Comparison of ENCODE assay signal across 14 mouse cellular contexts in genomic region chr16:51758361-51759227, GRCm38 (mm10).
DNase-seq lines count a peak whose midpoint lies in the region; ATAC-seq and TF ChIP-seq lines count a peak whose summit lies in the region.
"Had no signal": no experiment of that assay in that cellular context is flagged by ENCODE, and none has a peak within 500 bp of the region (broad histone marks: within the 10 kb centered on the region; RNA-seq: fewer than 3 reads in every experiment).

No protein-coding gene starts in this region.

- peak; percentile 11 to 21 for DNase-seq in layer of hippocampus, adult 2 months (ENCODE audit: low spot score in 2 of 2)
- DNase-seq in layer of hippocampus, postnatal 10 days (ENCODE audit: low spot score in 2 of 2), result no peak
- peak; percentile 10 for DNase-seq in 3T3-L1 (ENCODE audit: low read depth, low spot score)
- DNase-seq in embryo, embryonic 10 days (ENCODE audit: low spot score), result peak; percentile 48
- peak; percentile 24 for DNase-seq in forebrain, postnatal 0 days
- no peak for DNase-seq in urinary bladder, postnatal 10 days (ENCODE audit: low spot score)
- no peak for DNase-seq in cerebellum, postnatal 25 days
- no peak for DNase-seq in thymus, adult 18-20 months
- DNase-seq: adrenal gland, adult 8-10 months; cerebellum, adult 9-10 months; kidney, postnatal 10 days; liver, embryonic 13.5 days; thymus, postnatal 25 days had no signal

- no peak overlapping the region for H3K4me3 ChIP-seq in layer of hippocampus, adult 2 months
- H3K4me3 ChIP-seq in forebrain, postnatal 0 days (ENCODE audit: low read depth, low read length), result no peak overlapping the region
- H3K4me3 ChIP-seq: heart, embryonic 12.5 days; liver, embryonic 13.5 days had no signal

- 31% methylated on average over 9 of the region's 9 CpGs for WGBS in forebrain, postnatal 0 days

- no peak overlapping the region; the same call in 1 of the 2 replicates for H3K4me2 ChIP-seq in forebrain, postnatal 0 days (ENCODE audit: low read depth)
- H3K4me2 ChIP-seq: heart, embryonic 12.5 days; liver, embryonic 13.5 days had no signal

- H3K4me1 ChIP-seq in forebrain, postnatal 0 days (ENCODE audit: insufficient read depth), result peaks cover 4% of the 10 kb centered on the region; the same call in 1 of the 2 replicates
- H3K4me1 ChIP-seq: heart, embryonic 12.5 days; liver, embryonic 13.5 days had no signal

- H3K27me3 ChIP-seq in forebrain, postnatal 0 days (ENCODE audit: insufficient read depth, low read length), result no peaks in the 10 kb centered on the region
- H3K27me3 ChIP-seq: heart, embryonic 12.5 days; liver, embryonic 13.5 days had no signal

- H3K36me3 ChIP-seq in forebrain, postnatal 0 days (ENCODE audit: insufficient read depth), result no peaks in the 10 kb centered on the region
- H3K36me3 ChIP-seq: heart, embryonic 12.5 days; liver, embryonic 13.5 days had no signal

- H3K9me3 ChIP-seq in forebrain, postnatal 0 days (ENCODE audit: low read length), result no peaks in the 10 kb centered on the region
- H3K9me3 ChIP-seq: heart, embryonic 12.5 days; liver, embryonic 13.5 days had no signal

- ATAC-seq in forebrain, postnatal 0 days, result peak; percentile 71

- peak overlapping the region; percentile 70 for H3K27ac ChIP-seq in layer of hippocampus, adult 2 months
- H3K27ac ChIP-seq in forebrain, postnatal 0 days (ENCODE audit: low read depth, low read length), result 0 out of 2 replicates have a peak overlapping the region, but pooled peaks have one; percentile 36
- H3K27ac ChIP-seq: liver, embryonic 13.5 days had no signal

- no peak for TF ChIP-seq CTCF in layer of hippocampus, adult 2 months (conservative IDR thresholded peaks at IDR 0.05)
- TF ChIP-seq CTCF in forebrain, postnatal 0 days (IDR thresholded peaks at IDR 0.05; ENCODE audit: low read depth), result no peak

- no peak overlapping the region for H3K9ac ChIP-seq in forebrain, postnatal 0 days
- H3K9ac ChIP-seq: heart, embryonic 12.5 days; liver, embryonic 13.5 days had no signal

Comparison
In these comparisons a context has a peak if more than half of its experiments do, and no peak if none do; other contexts are left out.
1. DNase-seq: peak in layer of hippocampus, adult 2 months (2 of 2), 3T3-L1 (single experiment), embryo, embryonic 10 days (single experiment) and forebrain, postnatal 0 days (single experiment); none in layer of hippocampus, postnatal 10 days (0 of 2), urinary bladder, postnatal 10 days (single experiment), cerebellum, postnatal 25 days (0 of 2) and thymus, adult 18-20 months (0 of 2).